Mouse (Mus musculus) urinary bladder, adult 2 months (tissue): ENCODE measurements around the gene Mlf2. TPM values are rescaled to one million over a fixed set of nuclear protein-coding genes. Genes with fewer than 3 reads are reported as not detected.

ENCODE experiments used
- DNase-seq: peaks from one replicate; pipeline ENCODE4 v3.0.0; 2022; ENCODE audit warnings: low spot score
- polyA plus RNA-seq: library from polyadenylated mRNA; depleted of rRNA; stranded (reverse); fragments of >200 nt; gene quantifications from 2 replicates; pipeline ENCODE4 v1.2.3, GENCODE M21; 2012

Gene Mlf2
- polyA plus RNA-seq, 1 experiment = 291 TPM

DNA sequence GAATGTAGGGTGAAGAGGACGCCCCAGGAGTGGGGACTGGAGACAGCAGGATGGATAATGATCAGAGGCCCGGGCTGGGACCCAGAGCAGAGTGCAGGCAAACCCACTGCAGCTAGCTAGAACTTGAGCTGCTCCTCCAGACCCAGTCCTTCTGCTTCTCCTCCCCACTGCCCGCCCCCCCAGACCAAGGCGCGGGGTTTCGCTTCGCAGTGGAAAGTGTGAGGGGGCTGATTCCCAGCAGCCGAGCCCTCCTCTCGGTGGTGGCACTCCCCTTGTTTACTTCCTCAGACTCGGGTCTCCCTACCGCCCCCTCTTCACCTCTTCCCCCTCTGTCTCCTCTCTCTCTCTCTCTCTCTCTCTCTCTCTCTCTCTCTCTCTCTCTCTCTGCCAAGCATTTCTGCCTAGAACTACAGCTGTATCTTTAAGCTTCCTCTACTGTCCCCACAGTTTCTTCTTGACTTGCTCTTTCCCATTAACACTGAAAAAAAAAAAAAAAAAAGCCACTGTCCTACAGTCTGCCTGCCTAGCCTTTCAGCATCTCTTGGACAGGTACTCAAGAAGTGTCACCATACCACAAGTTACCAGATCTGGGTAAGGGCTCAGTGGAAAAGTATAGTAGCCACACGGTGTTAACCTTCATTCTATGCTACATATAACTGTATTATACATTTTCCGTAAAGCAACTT is 19.5 kb upstream of the Mlf2 start, which contains the start of gene Lag3:
Gene Lag3 (minus strand): TSS at position 173 of the 686 bp plus-strand sequence.
- DNase-seq = no peak

- DNase-seq = no peak
Measured at GRCm38 (mm10) chr6:124913214-124913613, 18.0 kb upstream of the Mlf2 start.

GRCm38 (mm10) chr6:124913721-124914285 is 17.4 kb upstream of the Mlf2 start:
- no peak for DNase-seq

DNA sequence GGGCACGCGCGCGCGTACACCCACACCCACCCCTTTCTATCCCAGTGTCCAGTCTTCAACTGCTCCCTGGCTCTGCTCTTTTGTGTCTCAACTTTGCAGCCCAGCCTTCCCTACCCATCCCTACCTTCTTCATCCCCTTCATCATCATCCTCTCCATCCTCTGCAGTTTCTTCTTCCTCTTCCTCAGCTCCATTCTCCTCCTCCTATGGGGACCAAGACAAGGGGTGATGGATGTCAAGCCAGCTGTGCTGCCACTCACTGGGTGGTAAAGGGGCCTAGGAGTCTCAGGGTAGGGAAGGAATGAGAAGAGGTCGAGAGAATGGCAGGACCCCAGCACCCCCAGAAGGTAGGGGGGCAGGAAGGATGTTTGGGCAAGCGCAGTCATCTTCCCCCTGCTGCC is 16.7 kb upstream of the Mlf2 start:
- no peak for DNase-seq

- DNase-seq = peak; percentile 49
Measured at GRCm38 (mm10) chr6:124915160-124915941, 15.8 kb upstream of the Mlf2 start.

DNA sequence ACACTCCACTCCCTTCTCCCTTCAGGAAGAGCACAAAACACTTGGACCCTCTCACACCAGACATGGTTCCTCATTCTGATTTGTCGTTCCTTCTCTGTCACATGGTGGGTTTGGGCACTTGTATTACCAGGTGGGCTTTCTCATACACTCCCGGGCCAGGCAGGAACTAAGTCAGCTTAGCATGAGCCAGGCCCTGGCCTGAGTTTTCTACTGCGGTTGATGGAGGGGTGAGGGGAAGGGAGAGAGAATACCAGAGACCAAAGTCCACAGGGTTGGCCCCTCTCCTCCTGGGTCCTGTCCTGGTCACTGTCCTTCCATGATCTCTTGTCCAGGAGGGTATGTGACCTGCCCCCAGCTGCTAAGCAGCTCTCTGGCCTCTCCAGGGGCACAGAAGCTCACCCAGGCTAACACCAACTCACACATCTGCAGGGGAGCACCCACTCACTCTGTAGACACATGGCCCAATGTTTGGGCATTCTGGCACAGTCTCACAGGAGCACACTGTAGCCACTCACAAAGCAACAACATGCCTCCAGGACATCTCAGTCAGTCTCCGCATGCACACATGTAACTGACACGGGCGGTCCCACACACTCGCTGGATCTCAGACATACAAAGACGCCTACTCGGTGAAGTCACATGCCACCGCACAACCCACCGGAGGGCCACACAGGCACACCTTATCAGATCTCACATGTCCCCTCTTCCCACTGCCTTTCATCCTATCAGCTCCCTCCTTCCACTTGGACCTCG is 15.1 kb upstream of the Mlf2 start:
- DNase-seq = no peak

- peak; percentile 95 for DNase-seq
Measured at GRCm38 (mm10) chr6:124916695-124917517, 14.3 kb upstream of the Mlf2 start.

DNA sequence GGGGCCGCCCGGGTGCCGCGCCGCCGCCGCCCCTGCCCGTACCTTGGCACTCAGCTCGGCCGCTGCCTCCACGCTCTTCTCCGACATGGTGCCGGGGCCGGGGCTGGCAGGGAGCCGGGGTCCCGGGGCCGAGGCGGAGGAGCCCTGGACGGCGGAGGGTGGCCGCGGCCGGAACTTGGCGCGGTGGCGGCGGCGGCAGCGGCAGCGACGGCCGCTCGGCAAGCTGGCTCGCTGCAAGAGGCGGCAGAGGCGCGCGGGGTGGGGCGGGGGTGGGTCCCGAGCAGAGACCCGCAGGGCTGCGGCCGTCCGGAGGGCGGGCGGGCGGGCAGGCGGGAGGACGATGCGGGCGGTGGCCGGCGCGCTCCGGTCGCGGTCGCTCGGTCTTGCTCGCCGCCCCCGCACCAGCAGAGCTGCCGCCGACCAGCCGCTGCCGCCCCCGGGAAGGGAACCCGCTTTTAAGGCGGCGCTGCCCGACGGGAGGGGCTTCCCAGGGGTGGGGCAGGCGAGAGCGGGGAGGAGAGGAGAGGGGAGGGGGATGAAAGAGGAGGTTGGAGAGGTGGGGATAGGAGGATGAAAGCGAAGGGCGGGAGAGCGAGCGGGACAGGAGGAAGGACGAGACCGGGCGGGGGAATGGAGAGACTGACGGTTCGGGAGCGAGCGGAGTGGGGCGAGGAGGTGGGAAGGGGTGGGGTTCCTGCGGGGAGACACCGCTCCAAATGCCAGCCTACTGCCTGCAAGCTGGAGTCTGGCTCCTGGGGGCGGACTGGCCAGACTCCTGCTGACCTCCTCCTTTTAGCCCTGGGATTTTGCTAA is 13.5 kb upstream of the Mlf2 start:
- peak; percentile 90 for DNase-seq

GRCm38 (mm10) chr6:124918331-124918690 is 12.9 kb upstream of the Mlf2 start:
- DNase-seq = no peak

GRCm38 (mm10) chr6:124918890-124919627 is 12.1 kb upstream of the Mlf2 start:
- DNase-seq = no peak

GRCm38 (mm10) chr6:124919695-124920317 is 11.4 kb upstream of the Mlf2 start, which contains the start of gene Ptms:
TSS of gene Ptms (minus strand) at chr6:124920103.
- peak; percentile 74 for DNase-seq

DNA sequence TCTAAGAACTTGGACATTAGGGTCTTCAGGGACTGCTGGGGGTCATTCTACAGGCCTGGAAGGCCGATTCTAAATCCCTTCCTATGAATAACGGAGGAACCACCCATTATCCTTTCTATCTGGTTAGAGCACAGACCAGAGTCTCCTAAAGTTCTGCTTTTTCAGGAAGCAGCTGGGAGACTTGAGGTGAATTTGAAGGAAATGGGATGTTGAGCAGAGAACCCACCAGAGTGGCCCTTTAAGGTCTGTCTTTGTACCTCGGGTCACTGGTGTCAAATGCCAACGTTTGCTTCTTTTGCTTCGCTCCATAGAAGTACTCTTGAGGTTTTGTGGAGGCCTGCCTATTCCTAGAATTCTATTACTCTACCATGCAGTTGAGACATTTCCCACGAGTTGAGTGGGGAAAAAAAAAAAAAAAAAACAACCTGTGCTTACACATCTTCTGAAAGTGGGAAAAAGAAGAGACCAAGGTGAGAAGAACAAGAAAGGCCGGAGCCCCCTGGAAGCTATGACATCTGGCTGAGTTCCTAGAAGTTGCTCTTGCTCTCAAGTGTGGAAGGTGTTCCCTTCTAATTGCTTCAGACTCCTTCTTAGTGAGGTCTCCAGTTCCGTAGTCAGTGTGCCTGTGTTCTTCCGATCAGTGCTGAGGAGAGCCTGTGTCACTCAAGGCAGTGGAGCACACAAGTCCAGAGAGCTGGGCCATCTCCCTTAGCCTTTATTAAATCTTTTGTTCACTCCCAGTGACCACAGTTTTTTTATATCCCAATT is 10.7 kb upstream of the Mlf2 start:
- DNase-seq = no peak

- no peak for DNase-seq
Measured at GRCm38 (mm10) chr6:124921539-124921938, 9.6 kb upstream of the Mlf2 start.

- no peak for DNase-seq
Measured at GRCm38 (mm10) chr6:124925173-124925793, 5.9 kb upstream of the Mlf2 start.

- no peak for DNase-seq
Measured at GRCm38 (mm10) chr6:124925941-124926340, 5.2 kb upstream of the Mlf2 start.

- no peak for DNase-seq
Measured at GRCm38 (mm10) chr6:124930231-124930630, 955 bp upstream of the Mlf2 start.

GRCm38 (mm10) chr6:124931525-124932313 is 533 bp downstream of the Mlf2 start:
- DNase-seq = no peak
